Mouse (Mus musculus) liver, postnatal 0 days (tissue): ENCODE measurements around the gene Plxnd1.

Experiments used
- CTCF ChIP-seq: sonication (generic); IDR thresholded peaks from 2 replicates; pipeline ENCODE4 v1.5.1; 2016; ENCODE audit warnings: antibody characterized with exemption, low read depth
- EP300 ChIP-seq: IDR thresholded peaks from 2 replicates; pipeline ENCODE4 v1.6.1; 2016; ENCODE audit warnings: antibody characterized with exemption, low read depth, mild to moderate bottlenecking

GRCm38 (mm10) chr6:115911763-115912162 is 83.0 kb downstream of the Plxnd1 start:
- TF ChIP-seq CTCF, result no peak
- no peak for TF ChIP-seq EP300
